Mouse (Mus musculus) embryonic fibroblast, embryonic 13.5 days (primary cell): ENCODE measurements around the gene Aff4. TPM values are rescaled to one million over a fixed set of nuclear protein-coding genes. Genes with fewer than 3 reads are reported as not detected.

Experiments
- H3K27ac ChIP-seq: 2 replicates; pipeline ENCODE4 v1.5.1; 2012; ENCODE audit warnings: low read length, control low read depth, inconsistent platforms; ENCODE audit not compliant: insufficient read depth
- H3K4me1 ChIP-seq: 2 replicates; pipeline ENCODE4 v1.6.1; 2011; ENCODE audit warnings: low read length; ENCODE audit not compliant: control insufficient read depth, insufficient read depth
- H3K4me3 ChIP-seq: 2 replicates; pipeline ENCODE4 v1.5.1; 2011; ENCODE audit warnings: mild to moderate bottlenecking, control low read depth, low read length; ENCODE audit not compliant: insufficient read depth
- CTCF ChIP-seq: IDR thresholded peaks from 2 replicates; pipeline ENCODE4 v1.5.1; 2011; ENCODE audit warnings: mild to moderate bottlenecking, control low read depth, low read length, moderate library complexity, borderline replicate concordance; ENCODE audit not compliant: insufficient read depth
- POLR2A ChIP-seq: IDR thresholded peaks from 2 replicates; pipeline ENCODE4 v1.6.1; 2011; ENCODE audit warnings: low read depth, mild to moderate bottlenecking, control low read depth, low read length, moderate library complexity
- polyA plus RNA-seq: library from polyadenylated mRNA; stranded (reverse); fragments of >200 nt; gene quantifications from 2 replicates; pipeline ENCODE4 v1.2.4, GENCODE M21; 2011; ENCODE audit warnings: low read depth; ENCODE audit not compliant: missing spikeins, insufficient read length

Gene Aff4
- polyA plus RNA-seq, 1 experiment, result 317 TPM

GRCm38 (mm10) chr11:53427993-53428715, 77.5 kb downstream of the Aff4 start:
- no peak overlapping the region for H3K27ac ChIP-seq
- TF ChIP-seq CTCF (no peak), POLR2A (0 out of 2 replicates have a peak, but pooled peaks have one; percentile 3)
- H3K4me3 ChIP-seq, result no peak overlapping the region
- peaks cover 4% of the 10 kb centered on the region; the same call in 1 of the 2 replicates for H3K4me1 ChIP-seq

- no peak overlapping the region for H3K27ac ChIP-seq
- no peak for TF ChIP-seq CTCF
- TF ChIP-seq POLR2A, result 0 out of 2 replicates have a peak, but pooled peaks have one; percentile 7
- H3K4me3 ChIP-seq, result no peak overlapping the region
- H3K4me1 ChIP-seq, result peaks cover 4% of the 10 kb centered on the region; the same call in 1 of the 2 replicates
These were observed 78.1 kb downstream of the Aff4 start for GRCm38 (mm10) chr11:53428716-53429057.

DNA sequence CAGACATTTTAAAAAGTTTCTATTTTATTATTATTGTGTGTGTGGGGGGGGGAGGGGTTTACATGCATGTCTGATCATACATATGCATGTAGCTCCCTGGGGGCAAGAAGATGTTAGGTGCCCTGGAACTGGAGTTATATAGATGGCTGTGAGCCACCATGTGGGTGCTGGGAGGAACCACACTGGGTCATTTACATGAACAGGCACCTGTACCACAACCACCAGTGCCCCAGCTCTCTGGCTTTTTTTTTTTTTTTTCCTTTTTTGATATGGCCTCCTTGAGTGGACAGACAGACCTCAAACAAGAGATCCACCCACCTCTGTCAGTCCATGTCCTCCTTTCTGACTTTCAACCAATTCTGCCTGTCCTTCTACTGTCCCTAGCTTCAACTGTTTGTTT, 78.5 kb downstream of the Aff4 start:
- H3K4me3 ChIP-seq, result peak overlapping the region; percentile 78
- H3K4me1 ChIP-seq, result peaks cover 4% of the 10 kb centered on the region; the same call in 1 of the 2 replicates
- no peak overlapping the region for H3K27ac ChIP-seq
- TF ChIP-seq CTCF (no peak), POLR2A (no peak)

- Histone ChIP-seq H3K4me1 (peaks cover 4% of the 10 kb centered on the region; the same call in 1 of the 2 replicates), H3K4me3 (peak overlapping the region; percentile 78), H3K27ac (peak overlapping the region; percentile 53)
- 0 out of 2 replicates have a peak, but pooled peaks have one; percentile 26 for TF ChIP-seq POLR2A
- TF ChIP-seq CTCF, result no peak
These were observed 79.7 kb downstream of the Aff4 start for GRCm38 (mm10) chr11:53430300-53430669.

GRCm38 (mm10) chr11:53430670-53431346, 80.2 kb downstream of the Aff4 start, which contains the start of the genes Uqcrq and Gdf9:
Uqcrq (minus strand) TSS chr11:53430831.
Gdf9 (plus strand) TSS chr11:53431023.
- Histone ChIP-seq H3K4me1 (peaks cover 4% of the 10 kb centered on the region; the same call in 1 of the 2 replicates), H3K4me3 (peak within 1 kb of the TSS; percentile 78), H3K27ac (peak within 1 kb of the TSS; percentile 53)
- TF ChIP-seq CTCF (no peak), POLR2A (peak; percentile 82)

DNA sequence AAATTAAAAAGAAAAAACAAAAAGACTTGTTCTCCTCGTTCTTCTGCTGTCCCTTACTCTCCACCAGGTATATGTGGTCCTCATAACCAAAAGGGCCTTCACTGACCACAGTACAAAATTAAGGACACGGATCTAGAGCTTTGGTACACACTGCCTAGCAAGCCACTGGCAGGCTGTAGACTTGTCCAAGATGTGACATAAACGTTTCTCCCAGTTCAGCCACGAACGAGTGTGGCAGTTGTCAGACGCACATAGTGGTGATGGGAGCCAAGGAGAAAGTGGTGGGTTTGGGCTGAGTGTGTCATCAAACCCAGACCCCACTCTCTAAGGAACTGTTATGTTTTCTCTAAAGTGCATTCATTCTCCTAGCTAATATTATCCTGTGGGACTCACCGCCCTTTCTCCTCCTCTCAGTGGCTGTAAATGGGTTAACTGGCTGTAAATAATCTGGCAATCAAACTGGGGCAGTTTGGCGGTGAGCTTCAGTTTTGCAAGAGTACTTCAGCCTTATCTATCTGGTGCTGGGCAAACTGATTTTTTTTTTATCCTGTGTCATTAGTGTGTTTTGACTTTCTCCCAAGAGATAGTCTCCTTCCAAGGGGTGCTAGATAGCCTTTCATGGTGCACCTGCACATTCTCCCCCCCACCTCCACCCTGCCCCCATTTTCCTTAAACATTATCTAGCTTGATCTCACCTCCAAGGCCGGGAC, 80.9 kb downstream of the Aff4 start:
- Histone ChIP-seq H3K4me1 (peaks cover 4% of the 10 kb centered on the region; the same call in 1 of the 2 replicates), H3K4me3 (peak overlapping the region; percentile 33), H3K27ac (peak overlapping the region; percentile 12; the same call in 1 of the 2 replicates)
- TF ChIP-seq CTCF (no peak), POLR2A (no peak)

DNA sequence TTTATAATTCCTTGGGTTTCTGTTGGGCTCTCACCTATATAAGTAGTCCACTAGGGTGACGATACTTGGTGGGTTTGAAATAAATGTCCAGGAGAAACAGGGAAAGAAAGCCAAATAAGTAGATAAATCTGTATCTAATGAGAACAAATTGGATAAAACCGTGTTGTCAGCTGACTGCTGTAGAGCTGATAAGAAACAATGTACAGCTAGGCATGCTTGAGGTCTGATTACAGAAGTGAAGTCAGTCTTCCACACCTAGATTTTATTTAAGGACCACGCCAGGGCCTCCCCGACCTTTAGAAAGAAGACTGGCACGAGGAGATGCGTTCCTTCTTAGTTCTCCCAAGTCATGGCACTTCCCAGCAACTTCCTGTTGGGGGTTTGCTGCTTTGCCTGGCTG, 82.4 kb downstream of the Aff4 start:
- H3K4me1 ChIP-seq, result peaks cover 4% of the 10 kb centered on the region; the same call in 1 of the 2 replicates
- TF ChIP-seq CTCF (no peak), POLR2A (no peak)
- no peak overlapping the region for H3K4me3 ChIP-seq
- no peak overlapping the region for H3K27ac ChIP-seq

- no peak overlapping the region for H3K4me3 ChIP-seq
These were observed 84.9 kb downstream of the Aff4 start for GRCm38 (mm10) chr11:53435504-53435903.

GRCm38 (mm10) chr11:53436338-53436737, 85.7 kb downstream of the Aff4 start:
- no peak overlapping the region for H3K4me3 ChIP-seq
- TF ChIP-seq POLR2A (no peak), CTCF (no peak)
- H3K27ac ChIP-seq, result no peak overlapping the region
- H3K4me1 ChIP-seq, result no peaks in the 10 kb centered on the region

More at GRCm38 (mm10) chr11:53435504-53435903, 84.9 kb downstream of the Aff4 start:
- no peaks in the 10 kb centered on the region for H3K4me1 ChIP-seq
- H3K27ac ChIP-seq, result no peak overlapping the region
- TF ChIP-seq POLR2A (no peak), CTCF (no peak)
